Mouse (Mus musculus) CD8-positive naive resting alpha-beta T cell, adult 2 months (primary cell): ENCODE measurements around the gene Appbp2.

Experiments used
- DNase-seq, 2 experiments: peaks; one replicate each; pipeline ENCODE4 v3.0.0; 2022; ENCODE audit warnings: low read depth in 2 of 2, low spot score in 2 of 2

Appbp2 gene

DNA sequence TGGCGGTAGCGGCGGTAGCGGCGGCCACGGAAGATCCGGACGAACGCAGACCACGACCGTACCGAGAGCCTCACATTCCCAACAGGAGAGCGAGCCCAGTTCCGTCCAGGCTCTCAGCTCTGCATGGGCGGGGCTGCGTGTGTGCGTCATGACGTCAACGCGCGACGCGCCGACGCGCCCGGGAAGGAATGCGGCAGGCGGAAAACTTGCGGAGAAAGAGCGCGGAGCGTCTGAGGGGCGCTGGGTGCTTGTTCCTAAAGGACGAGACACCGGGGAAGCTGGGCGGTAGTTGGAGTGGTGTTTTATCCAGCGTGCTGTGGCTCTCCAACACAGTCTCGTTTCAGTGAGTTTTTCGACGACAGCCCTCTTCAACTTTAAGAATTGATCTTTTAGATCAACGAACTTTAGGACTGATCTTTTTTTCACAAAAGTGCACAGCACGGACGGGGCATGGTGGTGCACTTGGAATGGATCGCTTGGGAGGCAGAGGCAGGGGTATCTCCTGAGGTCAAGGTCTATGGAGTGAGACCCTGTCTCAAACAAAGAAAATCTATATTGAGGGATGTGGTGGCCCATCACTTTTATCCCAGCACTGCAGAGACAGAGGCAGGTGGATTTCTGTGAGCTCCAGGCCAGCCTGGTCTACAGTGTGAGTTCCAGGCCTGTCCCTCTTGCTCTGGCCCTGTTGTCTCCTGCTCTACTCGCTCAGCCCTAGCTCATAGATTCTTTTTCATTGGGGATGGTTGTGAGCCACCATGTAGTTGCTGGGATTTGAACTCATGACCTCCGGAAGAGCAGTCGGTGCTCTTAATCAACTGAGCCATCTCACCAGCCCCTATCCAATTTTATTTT lies at the start of gene Appbp2:
Appbp2 (minus strand) TSS at position 141 of the 852 bp plus-strand sequence.
- peak; percentile 84 to 88 for DNase-seq

- no peak for DNase-seq
These were observed 46.4 kb upstream of the Appbp2 start for GRCm38 (mm10) chr11:85281219-85281878.

DNA sequence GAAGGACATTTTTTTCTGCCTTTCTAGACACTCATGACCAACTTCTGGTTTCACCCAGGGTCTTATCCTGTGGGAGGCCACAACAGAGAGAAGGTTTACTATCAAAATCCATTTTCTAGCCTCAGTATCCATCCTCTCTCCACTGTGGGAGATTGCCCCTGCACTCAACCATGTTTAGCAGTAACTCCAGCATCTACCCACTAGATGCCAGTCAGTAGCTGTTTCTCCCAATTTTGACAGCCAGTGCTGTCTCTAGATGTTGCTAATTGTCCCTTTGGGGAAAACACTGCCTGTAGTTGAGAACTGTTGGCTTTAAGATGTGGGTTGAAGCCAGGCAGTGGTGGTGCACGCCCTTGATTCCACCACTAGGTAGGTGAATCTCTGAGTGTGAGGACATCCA lies 43.2 kb upstream of the Appbp2 start:
- no peak for DNase-seq

DNA sequence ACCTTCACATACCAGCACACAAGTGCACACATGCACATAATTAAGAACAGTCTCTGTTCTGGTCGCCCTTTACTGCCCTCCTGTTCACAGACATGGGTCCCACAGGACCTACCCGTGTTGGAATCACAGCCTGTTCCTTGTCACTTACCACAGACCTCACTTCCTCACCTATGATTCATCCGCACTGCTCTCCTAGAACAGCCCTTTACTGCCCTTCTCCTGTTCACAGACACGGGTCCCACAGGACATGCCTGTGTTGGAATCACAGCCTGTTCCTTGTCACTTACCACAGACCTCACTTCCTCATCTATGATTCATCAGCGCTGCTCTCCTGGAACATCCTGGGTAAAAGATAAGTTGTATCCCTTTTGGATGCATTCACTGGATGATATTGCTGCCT lies 42.7 kb upstream of the Appbp2 start:
- DNase-seq: no peak

- DNase-seq: no peak
These were observed 40.2 kb upstream of the Appbp2 start for GRCm38 (mm10) chr11:85275151-85275550.

- peak in 1 of 2 experiments; percentile 37 for DNase-seq
These were observed 38.4 kb upstream of the Appbp2 start for GRCm38 (mm10) chr11:85273299-85273698.

GRCm38 (mm10) chr11:85270631-85271030 lies 35.7 kb upstream of the Appbp2 start:
- peak; percentile 50 to 65 for DNase-seq

DNA sequence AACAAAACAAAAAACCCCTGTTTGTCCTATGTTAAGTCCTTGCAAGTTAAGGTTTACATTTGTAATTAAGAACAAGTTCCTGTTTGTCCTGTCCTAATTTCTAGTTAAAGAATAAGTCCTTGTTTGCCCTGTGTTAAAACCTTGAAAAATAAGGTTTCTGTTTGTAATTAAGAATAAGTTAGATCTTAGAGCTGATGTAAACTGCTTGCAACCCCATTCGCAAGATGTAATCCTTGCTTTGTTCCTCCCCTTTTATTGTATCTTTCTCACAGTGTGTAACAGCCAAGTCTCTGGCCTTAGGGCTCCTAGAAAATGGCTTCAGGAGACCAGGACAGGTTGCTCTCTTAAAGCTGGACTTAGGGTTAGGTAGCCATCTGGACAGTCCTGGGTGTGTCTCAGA lies 32.5 kb upstream of the Appbp2 start:
- DNase-seq: no peak

DNA sequence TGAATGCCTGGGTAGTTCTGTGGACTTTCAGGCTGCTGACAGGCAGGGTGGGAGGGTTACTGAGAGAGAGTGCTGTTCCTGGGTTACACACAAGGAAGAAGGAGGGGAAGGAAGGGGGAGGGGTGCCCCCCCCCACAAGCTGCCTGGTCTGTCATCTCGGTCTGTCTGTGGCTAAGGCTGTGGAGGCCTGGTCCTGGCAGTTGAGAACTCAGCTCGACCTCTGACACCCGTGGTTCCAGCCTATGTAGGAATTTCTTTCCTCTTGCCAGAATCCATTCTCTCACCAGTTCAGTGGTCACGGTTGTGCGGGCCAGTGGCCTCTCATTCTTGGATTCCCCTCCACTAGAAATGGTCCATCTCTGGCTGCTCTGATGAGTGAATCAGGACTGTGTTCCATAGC lies 29.7 kb upstream of the Appbp2 start:
- no peak for DNase-seq

DNA sequence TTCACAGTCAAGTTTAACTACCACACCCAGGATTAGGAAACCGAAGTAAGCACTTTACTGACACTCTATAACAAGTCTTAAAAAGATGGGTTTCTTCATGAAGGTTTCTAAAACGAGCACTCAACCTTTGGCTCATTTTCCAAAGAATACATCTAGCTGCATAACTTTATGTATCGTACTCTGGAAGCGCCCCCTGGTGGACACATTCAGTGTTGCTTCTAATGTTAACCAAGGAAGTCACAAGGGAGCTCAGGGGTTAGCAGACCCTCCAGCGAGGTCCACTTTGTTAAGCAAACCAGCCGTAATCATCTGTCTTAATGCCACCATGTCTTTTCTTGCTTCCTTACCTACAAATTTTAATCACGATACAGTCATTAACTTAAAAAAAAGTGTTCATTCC lies 26.3 kb upstream of the Appbp2 start:
- peak; percentile 73 to 75 for DNase-seq

- DNase-seq: no peak
These were observed 24.0 kb upstream of the Appbp2 start for GRCm38 (mm10) chr11:85258966-85259365.

- no peak for DNase-seq
These were observed 20.6 kb upstream of the Appbp2 start for GRCm38 (mm10) chr11:85255471-85256027.

DNA sequence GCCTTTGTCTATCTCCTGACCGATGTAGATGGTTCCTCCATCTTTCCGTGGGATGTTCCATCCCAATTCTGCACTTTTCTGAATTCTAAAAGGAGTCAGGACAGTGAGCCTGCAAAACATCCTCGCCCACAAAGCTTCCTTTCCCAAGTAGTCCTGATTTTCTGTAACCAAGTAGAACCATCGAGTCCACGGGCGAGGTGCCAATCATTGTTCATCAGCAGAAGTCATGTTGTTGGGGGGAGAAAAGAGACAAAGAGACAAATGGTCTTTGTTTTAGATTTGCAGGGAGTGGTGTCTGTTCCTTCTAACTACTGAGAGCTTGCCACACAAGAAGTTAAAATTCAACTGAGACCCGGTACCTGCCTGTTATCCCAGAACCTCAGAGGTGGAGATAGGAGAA lies 18.7 kb upstream of the Appbp2 start:
- DNase-seq: no peak

- DNase-seq: no peak
These were observed 18.1 kb upstream of the Appbp2 start for GRCm38 (mm10) chr11:85253006-85253405.

DNA sequence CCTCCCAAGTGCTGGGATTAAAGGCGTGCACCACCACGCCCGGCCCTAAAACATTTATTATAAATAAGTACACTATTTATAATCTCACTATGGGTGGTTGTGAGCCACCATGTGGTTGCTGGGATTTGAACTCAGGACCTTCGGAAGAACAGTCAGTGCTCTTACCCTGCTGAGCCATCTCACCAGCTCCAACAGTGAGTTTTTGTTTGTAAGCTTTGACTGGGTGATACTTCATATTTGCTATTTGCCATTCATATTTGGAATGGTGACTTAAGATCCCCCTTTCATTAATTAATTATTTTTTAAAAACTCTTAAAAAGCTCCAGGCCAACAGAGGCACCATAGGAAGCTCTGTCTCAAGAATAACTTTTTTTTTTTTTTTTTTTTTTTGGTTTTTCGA lies 17.0 kb upstream of the Appbp2 start:
- DNase-seq: no peak

GRCm38 (mm10) chr11:85250467-85250866 lies 15.5 kb upstream of the Appbp2 start:
- no peak for DNase-seq

DNA sequence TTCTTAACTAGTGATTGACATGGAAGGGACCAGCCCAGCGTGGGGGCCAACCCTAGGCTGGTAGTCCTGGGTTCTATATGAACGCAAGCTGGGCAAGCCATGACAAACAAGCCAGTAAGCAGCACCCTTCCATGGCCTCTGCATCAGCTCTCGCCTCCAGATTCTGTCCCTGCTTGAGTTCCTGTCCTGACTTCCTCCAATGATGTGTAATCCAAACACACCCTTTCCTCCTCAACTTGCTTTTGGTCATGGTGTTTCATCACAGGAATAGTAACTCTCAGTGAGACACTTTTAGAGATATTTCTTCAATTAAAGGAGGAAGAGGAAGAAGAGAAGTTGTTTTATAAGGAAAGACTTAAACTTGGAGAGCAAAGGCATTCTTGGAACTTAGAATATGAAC lies 14.4 kb upstream of the Appbp2 start:
- DNase-seq: no peak

- DNase-seq: no peak
These were observed 13.2 kb upstream of the Appbp2 start for GRCm38 (mm10) chr11:85248151-85248550.

GRCm38 (mm10) chr11:85241226-85241625 lies 6.3 kb upstream of the Appbp2 start:
- no peak for DNase-seq

DNA sequence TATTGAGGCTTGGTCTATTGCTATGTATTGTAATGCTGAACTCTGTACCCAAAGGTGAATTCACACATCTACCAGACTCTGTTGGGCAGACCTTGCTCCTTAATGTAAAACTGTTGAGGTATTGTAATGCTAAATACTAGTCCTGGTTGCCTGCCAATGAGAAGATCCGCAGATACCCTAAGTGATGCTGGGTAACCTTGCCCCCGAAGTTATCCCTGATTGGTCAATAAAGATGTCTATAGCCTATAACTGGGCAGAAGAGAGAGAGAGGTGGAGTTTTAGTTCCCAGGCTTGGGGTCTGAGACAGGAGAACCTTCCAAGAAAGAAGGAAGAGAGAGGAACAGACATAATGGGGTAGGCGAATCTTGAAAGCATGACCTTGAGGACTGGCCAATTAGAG lies 5.3 kb upstream of the Appbp2 start:
- DNase-seq: no peak

DNA sequence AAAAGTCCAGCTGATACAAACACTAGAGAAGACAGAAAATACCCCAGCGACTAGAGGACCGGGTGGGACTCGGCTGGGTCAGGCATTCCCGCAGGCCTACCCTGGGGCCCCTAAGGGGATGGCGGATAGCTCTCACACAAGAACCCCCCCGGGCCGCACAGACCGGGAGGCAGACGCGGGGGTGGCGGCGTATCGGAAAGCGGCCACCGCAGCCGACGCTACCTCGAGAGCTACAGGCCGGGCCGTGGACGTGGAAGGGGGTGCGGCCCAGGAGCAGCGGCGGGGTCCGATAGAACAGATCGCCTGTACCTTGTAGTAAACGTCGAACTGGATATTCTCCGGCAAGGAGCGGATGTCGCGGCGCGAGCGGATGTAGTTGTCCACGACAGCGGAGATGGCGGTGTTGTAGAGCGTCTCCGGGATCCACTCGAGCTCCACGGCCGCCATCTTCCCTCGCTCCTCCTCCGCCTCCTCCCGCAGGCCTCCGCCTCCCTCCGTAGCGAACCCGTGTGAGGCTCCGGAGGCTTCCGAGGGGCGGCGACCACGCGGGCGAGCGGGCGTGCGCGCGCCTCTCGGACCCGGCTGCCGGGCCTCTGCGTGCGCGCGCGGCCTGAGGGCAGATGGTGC lies 454 bp downstream of the Appbp2 start:
- DNase-seq: peak; percentile 78 to 79
